ENCODE assay signal across 22 mouse cellular contexts in genomic region chr4:81505096-81505495, GRCm38 (mm10).
DNase-seq lines count a peak whose midpoint lies in the region; ATAC-seq lines count a peak whose summit lies in the region.
"Had no signal": no experiment of that assay in that cellular context is flagged by ENCODE, and none has a peak within 500 bp of the region (broad histone marks: within the 10 kb centered on the region; RNA-seq: fewer than 3 reads in every experiment).

No protein-coding gene starts in this region.

- H3K27me3 ChIP-seq in kidney, embryonic 16.5 days (ENCODE audit: insufficient read depth, low read length) = no peaks in the 10 kb centered on the region
- H3K27me3 ChIP-seq: embryonic facial prominence, embryonic 12.5 days; embryonic facial prominence, embryonic 15.5 days; hindbrain, embryonic 12.5 days had no signal

- no peak overlapping the region for H3K9ac ChIP-seq in kidney, embryonic 16.5 days (replicated peaks; ENCODE audit: low read length)
- H3K9ac ChIP-seq: embryonic facial prominence, embryonic 12.5 days; embryonic facial prominence, embryonic 15.5 days; forebrain, postnatal 0 days; hindbrain, embryonic 12.5 days had no signal

- H3K27ac ChIP-seq in kidney, embryonic 16.5 days (ENCODE audit: low read length) = no peak overlapping the region
- H3K27ac ChIP-seq: embryonic facial prominence, embryonic 12.5 days; embryonic facial prominence, embryonic 15.5 days; gastrocnemius, adult 2 months; hindbrain, embryonic 12.5 days had no signal

- H3K4me3 ChIP-seq in kidney, embryonic 16.5 days (ENCODE audit: low read length) = no peak overlapping the region
- H3K4me3 ChIP-seq: embryonic facial prominence, embryonic 12.5 days; embryonic facial prominence, embryonic 15.5 days; gastrocnemius, adult 2 months; hindbrain, embryonic 12.5 days had no signal

- peak; percentile 15 for DNase-seq in kidney, adult 18-20 months
- peak; percentile 78 for DNase-seq in kidney, adult 9 months
- no peak for DNase-seq in kidney, postnatal 4 days
- DNase-seq in kidney, postnatal 14 days = peak; percentile 14
- DNase-seq in kidney, postnatal 36 days = peak; percentile 27 to 52
- DNase-seq: adrenal gland, adult 2 months; adrenal gland, postnatal 14 days; cerebellum, adult 11 months; cerebellum, adult 2 months; cerebellum, adult 9-11 months; cerebellum, postnatal 25 days; forebrain, postnatal 0 days; gastrocnemius, adult 2 months; gastrocnemius, postnatal 14 days; heart, adult 11 months had no signal

- no peak overlapping the region for H3K4me2 ChIP-seq in kidney, embryonic 16.5 days (replicated peaks; ENCODE audit: low read depth, low read length)
- H3K4me2 ChIP-seq: embryonic facial prominence, embryonic 12.5 days; embryonic facial prominence, embryonic 15.5 days; heart, embryonic 11.5 days; hindbrain, embryonic 12.5 days had no signal

- no peak for ATAC-seq in kidney, embryonic 16.5 days (ENCODE audit: low FRiP score, low TSS enrichment)
- ATAC-seq: CD4-positive, CD25-positive, alpha-beta regulatory T cell, adult 4 months; forebrain, embryonic 14.5 days; forebrain, postnatal 0 days had no signal

- no peaks in the 10 kb centered on the region for H3K9me3 ChIP-seq in kidney, embryonic 16.5 days (ENCODE audit: low read length)
- H3K9me3 ChIP-seq: embryonic facial prominence, embryonic 12.5 days; embryonic facial prominence, embryonic 15.5 days; hindbrain, embryonic 12.5 days had no signal

- H3K36me3 ChIP-seq in kidney, embryonic 16.5 days (ENCODE audit: insufficient read depth, low read length) = no peaks in the 10 kb centered on the region
- H3K36me3 ChIP-seq: embryonic facial prominence, embryonic 12.5 days; embryonic facial prominence, embryonic 15.5 days; hindbrain, embryonic 12.5 days had no signal

- H3K4me1 ChIP-seq in kidney, embryonic 16.5 days (ENCODE audit: insufficient read depth, low read length) = no peaks in the 10 kb centered on the region
- H3K4me1 ChIP-seq: embryonic facial prominence, embryonic 12.5 days; embryonic facial prominence, embryonic 15.5 days; hindbrain, embryonic 12.5 days had no signal

- WGBS in kidney, embryonic 16.5 days = 48% methylated on average over 3 of the region's 3 CpGs

Comparison
In these comparisons a context has a peak if more than half of its experiments do, and no peak if none do; other contexts are left out.
1. DNase-seq: peak in kidney, adult 18-20 months (single experiment), kidney, adult 9 months (single experiment), kidney, postnatal 14 days (single experiment) and kidney, postnatal 36 days (2 of 2); none in kidney, postnatal 4 days (0 of 2).